In genomic region chr4:62606542-62606882, GRCm38 (mm10) we compare ENCODE assay signal across 10 mouse cellular contexts. TPM values are rescaled to one million over a fixed set of nuclear protein-coding genes. Genes with fewer than 3 reads are reported as not detected.
A peak's percentile ranks its signal among the peaks of the same experiment; 100 is the strongest.
DNase-seq lines count a peak whose midpoint lies in the region; ATAC-seq and TF ChIP-seq lines count a peak whose summit lies in the region.
"Had no signal": no experiment of that assay in that cellular context is flagged by ENCODE, and none has a peak within 500 bp of the region (broad histone marks: within the 10 kb centered on the region; RNA-seq: fewer than 3 reads in every experiment).

No protein-coding gene starts in this region.

- H3K27me3 ChIP-seq in kidney, postnatal 0 days (ENCODE audit: insufficient read depth, low read length): no peaks in the 10 kb centered on the region; the same call in 1 of the 2 replicates
- H3K27me3 ChIP-seq: liver, embryonic 12.5 days; Patski had no signal

- WGBS in kidney, postnatal 0 days: 38% methylated on average over 7 of the region's 7 CpGs

- H3K36me3 ChIP-seq in kidney, postnatal 0 days (ENCODE audit: insufficient read depth, low read length): no peaks in the 10 kb centered on the region
- H3K36me3 ChIP-seq: liver, embryonic 12.5 days had no signal

- peaks cover 16% of the 10 kb centered on the region; the same call in 1 of the 2 replicates for H3K4me1 ChIP-seq in kidney, postnatal 0 days (replicated peaks; ENCODE audit: insufficient read depth, low read length)

- H3K9ac ChIP-seq in kidney, postnatal 0 days (ENCODE audit: low read depth, low read length): no peak overlapping the region
- H3K9ac ChIP-seq: liver, embryonic 12.5 days had no signal

- no peaks in the 10 kb centered on the region for H3K9me3 ChIP-seq in kidney, postnatal 0 days (replicated peaks; ENCODE audit: low read length)
- H3K9me3 ChIP-seq: liver, embryonic 12.5 days had no signal

- H3K4me2 ChIP-seq in kidney, postnatal 0 days (ENCODE audit: low read length): no peak overlapping the region
- H3K4me2 ChIP-seq: liver, embryonic 12.5 days had no signal

- H3K27ac ChIP-seq in kidney, postnatal 0 days: no peak overlapping the region
- H3K27ac ChIP-seq: liver, embryonic 12.5 days had no signal

- no peak for TF ChIP-seq CTCF in kidney, postnatal 0 days (IDR thresholded peaks at IDR 0.05; ENCODE audit: low read depth)

- no peak overlapping the region for H3K4me3 ChIP-seq in kidney, postnatal 0 days (replicated peaks; ENCODE audit: low read depth, low read length)
- H3K4me3 ChIP-seq: liver, embryonic 12.5 days had no signal

- DNase-seq in cerebellum, adult 11-12 months: peak; percentile 56
- no peak for DNase-seq in cerebellum, postnatal 36 days
- peak; percentile 27 for DNase-seq in kidney, adult 18-20 months
- DNase-seq in kidney, adult 9 months: no peak
- peak; percentile 85 for DNase-seq in adrenal gland, postnatal 10 days
- peak; percentile 54 for DNase-seq in kidney, postnatal 0 days (ENCODE audit: low spot score)
- DNase-seq in gastrocnemius, postnatal 36 days: no peak

- ATAC-seq in kidney, postnatal 0 days (replicated peaks; ENCODE audit: low FRiP score, low read depth): no peak
- no peak for ATAC-seq in megakaryocyte-erythroid progenitor cell, adult 5-6 weeks (replicated peaks; ENCODE audit: low FRiP score, low TSS enrichment, poor library complexity, severe bottlenecking)
- ATAC-seq: liver, embryonic 12.5 days; Patski had no signal

- intact Hi-C loops in gastrocnemius, postnatal 36 days (cut with DNase I): no loop called here

RNA-seq across cellular contexts. Expression of gene Rgs3, which starts 46.9 kb away (rescaled TPM):
- total RNA-seq in adrenal gland, postnatal 10 days (2021): 10 to 100 TPM; 37.0 to 58.7 TPM
- 41.4 and 44.3 TPM in 2 replicates for polyA plus RNA-seq in kidney, postnatal 0 days (2015; fragmentation: Nextera tagmentation; extraction: Ambion mirVana)
- total RNA-seq in gastrocnemius, postnatal 36 days (2021): 1 to 10 TPM; 7.5 to 9.5 TPM
- 0.68 and 11.0 TPM in 2 replicates for total RNA-seq in megakaryocyte-erythroid progenitor cell, adult 5-6 weeks (2014; fragmentation: Nextera tagmentation)
- total RNA-seq in megakaryocyte-erythroid progenitor cell, adult 5-6 weeks (2017): 2.9 and 5.0 TPM in 2 replicates

Comparison
In these comparisons a context has a peak if more than half of its experiments do, and no peak if none do; other contexts are left out.
1. DNase-seq: peak in cerebellum, adult 11-12 months (single experiment), kidney, adult 18-20 months (single experiment), adrenal gland, postnatal 10 days (single experiment) and kidney, postnatal 0 days (single experiment); none in cerebellum, postnatal 36 days (0 of 2), kidney, adult 9 months (single experiment) and gastrocnemius, postnatal 36 days (0 of 2).